Mouse (Mus musculus) bone marrow macrophage, adult 2 months (primary cell): Measurements from ENCODE around the gene Gm10260.

Source experiments
- CTCF ChIP-seq: IDR thresholded peaks from 2 replicates; pipeline ENCODE4 v1.5.1; 2012; ENCODE audit warnings: low read depth, mild to moderate bottlenecking, low read length, moderate library complexity
- POLR2A ChIP-seq: IDR thresholded peaks from 2 replicates; pipeline ENCODE4 v1.6.1; 2012; ENCODE audit warnings: mild to moderate bottlenecking, low read depth, low read length, borderline replicate concordance

DNA sequence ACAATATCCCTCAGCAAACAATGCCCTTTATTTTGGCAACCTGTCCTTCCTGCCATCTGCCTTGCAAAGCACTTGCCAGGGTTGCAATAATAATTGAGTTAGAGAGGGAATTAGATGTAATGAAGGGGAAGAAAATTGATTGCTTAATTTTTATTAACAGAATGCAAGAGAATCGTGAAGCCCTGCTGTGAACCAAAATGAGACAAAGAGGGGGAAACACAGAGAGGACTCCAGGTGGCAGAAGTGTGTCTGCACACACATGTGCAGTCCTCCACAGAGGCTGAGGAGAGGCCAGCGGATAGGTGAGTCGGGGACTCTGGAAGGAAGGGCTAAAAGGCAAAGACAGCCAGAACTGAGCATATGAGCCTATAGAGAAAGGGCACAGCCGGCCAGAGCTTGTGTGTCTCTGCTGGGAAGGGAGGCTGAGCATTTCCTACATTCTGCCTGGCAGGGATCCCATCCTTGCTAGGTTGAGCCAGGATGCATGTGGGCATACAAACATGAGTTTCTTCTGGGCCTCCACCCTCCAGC lies 9.5 kb downstream of the Gm10260 start:
- TF ChIP-seq CTCF (no peak), POLR2A (no peak)
